Mouse (Mus musculus) monocyte, adult 5-6 weeks (primary cell): ENCODE measurements around the gene Pfdn5. TPM values are rescaled to one million over a fixed set of nuclear protein-coding genes. Genes with fewer than 3 reads are reported as not detected.
"Not testable (repeated sequence)": the region's sequence is repeated elsewhere in the genome, so short reads cannot be mapped to it uniquely, and the experiment has no call there.

Experiments used
- ATAC-seq: fragments of 153-309, 156-312 bp; replicated peaks from 2 replicates; pipeline ENCODE4 v1.8.0; 2017; ENCODE audit warnings: mild to moderate bottlenecking; ENCODE audit not compliant: low TSS enrichment, insufficient number of reproducible peaks, severe bottlenecking, poor library complexity, low FRiP score
- total RNA-seq: library from RNA; stranded (forward); fragments of 200-1000, 200-491, 200-594 nt; gene quantifications from 3 replicates; pipeline ENCODE4 v1.2.3, GENCODE M21; 2017

Gene Pfdn5
- total RNA-seq, 1 experiment from 2014 or later, result 626 TPM

- no peak for ATAC-seq
Measured at GRCm38 (mm10) chr15:102324654-102325473, 1.1 kb upstream of the Pfdn5 start.

- no peak for ATAC-seq
Measured at GRCm38 (mm10) chr15:102326892-102327291, 976 bp downstream of the Pfdn5 start.

- ATAC-seq, result peak; percentile 97
Measured at GRCm38 (mm10) chr15:102331610-102332015, 5.7 kb downstream of the Pfdn5 start, which contains the start of gene Myg1. Gene Myg1 (plus strand): TSS chr15:102331709.

- no peak for ATAC-seq
Measured at GRCm38 (mm10) chr15:102335254-102335653, 9.3 kb downstream of the Pfdn5 start.

GRCm38 (mm10) chr15:102335925-102336324 lies 10.0 kb downstream of the Pfdn5 start:
- not testable (repeated sequence) for ATAC-seq

- ATAC-seq, result no peak
Measured at GRCm38 (mm10) chr15:102336946-102337345, 11.0 kb downstream of the Pfdn5 start.

- ATAC-seq, result no peak
Measured at GRCm38 (mm10) chr15:102339612-102340011, 13.7 kb downstream of the Pfdn5 start.

GRCm38 (mm10) chr15:102341580-102341979 lies 15.7 kb downstream of the Pfdn5 start:
- peak; percentile 66 for ATAC-seq

- ATAC-seq, result no peak
Measured at GRCm38 (mm10) chr15:102344490-102344889, 18.6 kb downstream of the Pfdn5 start.

GRCm38 (mm10) chr15:102346444-102346843 lies 20.5 kb downstream of the Pfdn5 start:
- no peak for ATAC-seq

GRCm38 (mm10) chr15:102350138-102350941 lies 24.4 kb downstream of the Pfdn5 start, which contains the start of gene Aaas:
Gene Aaas (minus strand): TSS chr15:102350771.
- ATAC-seq, result peak; percentile 98

GRCm38 (mm10) chr15:102350942-102351291 lies 25.0 kb downstream of the Pfdn5 start:
- ATAC-seq, result no peak

GRCm38 (mm10) chr15:102352177-102352576 lies 26.3 kb downstream of the Pfdn5 start:
- no peak; the same call in 1 of the 2 replicates for ATAC-seq

GRCm38 (mm10) chr15:102353986-102354385 lies 28.1 kb downstream of the Pfdn5 start:
- no peak for ATAC-seq

GRCm38 (mm10) chr15:102355134-102355870 lies 29.4 kb downstream of the Pfdn5 start:
- no peak for ATAC-seq

GRCm38 (mm10) chr15:102355871-102356441 lies 30.0 kb downstream of the Pfdn5 start:
- no peak for ATAC-seq

GRCm38 (mm10) chr15:102356501-102357325 lies 30.8 kb downstream of the Pfdn5 start:
- no peak for ATAC-seq

GRCm38 (mm10) chr15:102358126-102358525 lies 32.2 kb downstream of the Pfdn5 start:
- no peak for ATAC-seq
